Mouse (Mus musculus) erythroblast, adult 5-6 weeks (primary cell): Measurements from ENCODE around the gene Nab2. TPM values are rescaled to one million over a fixed set of nuclear protein-coding genes. Genes with fewer than 3 reads are reported as not detected.

Experiments
- ATAC-seq: replicated peaks from 2 replicates; pipeline ENCODE4 v1.8.0; 2016; ENCODE audit warnings: moderate number of reproducible peaks, mild to moderate bottlenecking, moderate TSS enrichment, inconsistent platforms; ENCODE audit not compliant: poor library complexity, low FRiP score, severe bottlenecking
- total RNA-seq, 2 experiments: library from RNA; stranded (forward) in 1 of 2; stranded (reverse) in 1 of 2; fragments of 150-400 nt in 1 of 2; fragments of 200-764, 138-1000 nt in 1 of 2; gene quantifications; 2 replicates each; pipeline versions ENCODE4 v1.2.3 to v1.2.4; 2015 to 2017; ENCODE audit warnings: low replicate concordance in 2 of 2

Gene Nab2
- 0.96 TPM in 1 of 2 replicates, not detected in the other for total RNA-seq (2015; ENCODE audit: low replicate concordance)
- total RNA-seq (2017; ENCODE audit: low replicate concordance), result 0.60 TPM in 1 of 2 replicates, not detected in the other

- ATAC-seq, result no peak
These were observed at the start of gene Nab2 for GRCm38 (mm10) chr10:127668093-127669050. Nab2 (minus strand) TSS chr10:127668568.

GRCm38 (mm10) chr10:127712736-127713135 is 44.4 kb upstream of the Nab2 start:
- no peak for ATAC-seq

GRCm38 (mm10) chr10:127710331-127710730 is 42.0 kb upstream of the Nab2 start:
- no peak for ATAC-seq

DNA sequence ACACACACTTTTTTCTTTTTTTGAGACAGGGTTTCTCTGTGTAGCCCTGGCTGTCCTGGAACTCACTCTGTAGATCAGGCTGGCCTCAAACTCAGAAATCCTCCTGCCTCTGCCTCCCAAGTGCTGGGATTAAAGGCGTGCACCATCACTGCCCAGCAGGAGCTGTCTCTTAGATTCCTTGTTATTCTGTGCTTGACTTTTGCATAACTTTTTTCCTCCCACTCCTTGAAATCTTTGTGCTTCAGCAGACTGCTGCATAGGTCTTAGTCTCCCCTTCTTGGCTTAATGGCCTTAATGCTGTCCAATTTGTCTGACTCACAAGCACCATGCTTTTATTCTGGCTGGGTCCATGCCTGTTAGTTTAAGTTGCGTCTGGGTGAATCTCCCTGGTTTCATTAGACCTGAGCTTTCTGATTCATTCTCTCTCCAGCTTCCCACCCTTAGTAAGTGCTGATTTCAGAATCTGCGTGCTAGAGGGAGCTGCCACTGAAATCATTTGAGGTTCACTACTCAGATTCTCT is 40.5 kb upstream of the Nab2 start:
- no peak for ATAC-seq

DNA sequence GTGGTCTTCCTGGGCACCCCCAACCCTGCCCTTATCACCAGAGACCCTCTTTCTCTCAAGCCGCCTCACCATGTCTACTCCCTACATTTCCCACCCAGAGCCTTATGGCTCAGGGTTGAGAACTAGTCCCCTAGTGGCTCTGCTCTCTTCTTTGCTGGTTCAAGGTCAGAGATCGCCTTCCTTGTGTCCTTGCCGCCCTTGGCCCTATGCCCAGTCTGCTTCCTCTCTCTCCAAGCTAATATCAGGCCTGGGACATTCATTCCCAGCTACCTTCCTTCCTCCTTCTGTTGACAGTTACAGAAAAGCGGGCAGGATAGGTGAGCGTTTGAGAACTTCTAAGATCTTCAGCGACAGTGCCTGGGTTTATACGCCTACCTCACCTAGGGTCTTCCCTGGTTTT is 39.4 kb upstream of the Nab2 start:
- ATAC-seq, result no peak

GRCm38 (mm10) chr10:127705783-127706182 is 37.4 kb upstream of the Nab2 start:
- ATAC-seq, result no peak

DNA sequence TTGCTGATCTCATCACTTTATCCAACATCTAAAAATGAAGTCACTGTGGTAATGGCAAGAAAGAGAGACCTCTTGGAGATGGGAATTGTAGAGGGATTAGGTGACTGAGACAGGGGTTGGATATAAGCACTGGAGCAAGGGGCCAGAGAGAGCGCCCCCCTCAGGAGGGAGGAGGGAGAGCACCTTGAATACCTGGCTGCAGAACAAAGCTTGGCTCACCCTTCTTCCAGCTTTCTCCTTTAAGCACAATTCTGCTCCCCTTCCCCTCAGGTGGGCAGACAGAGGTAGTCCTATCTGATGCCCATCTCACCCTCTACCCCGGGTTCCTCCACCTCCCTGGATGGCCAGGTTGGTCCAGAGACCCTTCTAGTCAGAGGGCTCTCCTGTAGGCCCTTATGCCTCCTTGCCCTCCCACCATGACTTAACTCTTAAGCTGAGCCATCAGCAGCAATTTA is 36.4 kb upstream of the Nab2 start, which contains the start of gene Myo1a:
Myo1a (plus strand) TSS at position 405 of the 455 bp plus-strand sequence.
- ATAC-seq, result no peak

GRCm38 (mm10) chr10:127704293-127704692 is 35.9 kb upstream of the Nab2 start:
- no peak for ATAC-seq

GRCm38 (mm10) chr10:127703299-127703698 is 34.9 kb upstream of the Nab2 start:
- ATAC-seq, result no peak

GRCm38 (mm10) chr10:127698966-127699365 is 30.6 kb upstream of the Nab2 start:
- no peak for ATAC-seq

GRCm38 (mm10) chr10:127695775-127696174 is 27.4 kb upstream of the Nab2 start:
- ATAC-seq, result no peak

GRCm38 (mm10) chr10:127694636-127695035 is 26.3 kb upstream of the Nab2 start:
- ATAC-seq, result peak; percentile 78

- no peak for ATAC-seq
These were observed 22.7 kb upstream of the Nab2 start for GRCm38 (mm10) chr10:127691053-127691452.

DNA sequence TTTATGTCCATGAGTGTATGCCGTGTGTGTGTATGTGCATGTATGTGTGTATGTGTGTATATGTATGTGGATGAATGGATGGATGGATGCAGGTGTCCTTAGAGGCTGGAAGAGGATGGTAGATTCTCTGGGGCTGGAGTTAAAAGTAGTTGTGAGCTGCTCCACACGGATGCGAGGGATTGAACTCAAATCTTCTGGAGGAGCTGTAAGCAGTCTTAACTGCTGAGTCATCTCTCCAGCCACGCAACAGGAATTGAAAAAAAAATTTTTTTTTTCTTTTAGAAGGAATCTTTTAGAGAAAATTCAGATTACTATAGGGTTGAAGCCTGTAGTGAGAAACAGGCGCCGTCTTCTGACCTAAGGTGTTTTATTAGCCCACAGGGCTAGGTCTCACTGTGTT is 14.5 kb upstream of the Nab2 start:
- no peak for ATAC-seq

DNA sequence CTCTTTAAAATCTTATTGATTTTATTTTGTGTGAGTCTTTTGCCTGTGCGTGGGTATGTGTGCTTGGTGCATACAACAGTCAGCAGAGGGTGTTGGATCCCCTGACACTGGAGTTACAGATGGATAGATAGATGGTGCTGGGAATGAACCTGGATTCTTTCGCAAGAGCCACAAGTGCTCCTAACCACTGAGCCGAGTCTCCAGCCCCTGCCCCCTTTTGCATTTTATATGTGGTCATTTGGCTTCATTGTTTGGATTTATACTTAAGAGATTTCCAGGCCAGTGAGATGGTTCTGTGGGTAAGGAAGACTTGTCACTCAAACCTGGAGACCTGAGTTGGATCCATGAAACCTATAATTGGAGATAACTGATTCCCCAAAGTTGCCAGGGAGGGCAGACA is 11.5 kb upstream of the Nab2 start:
- ATAC-seq, result no peak

DNA sequence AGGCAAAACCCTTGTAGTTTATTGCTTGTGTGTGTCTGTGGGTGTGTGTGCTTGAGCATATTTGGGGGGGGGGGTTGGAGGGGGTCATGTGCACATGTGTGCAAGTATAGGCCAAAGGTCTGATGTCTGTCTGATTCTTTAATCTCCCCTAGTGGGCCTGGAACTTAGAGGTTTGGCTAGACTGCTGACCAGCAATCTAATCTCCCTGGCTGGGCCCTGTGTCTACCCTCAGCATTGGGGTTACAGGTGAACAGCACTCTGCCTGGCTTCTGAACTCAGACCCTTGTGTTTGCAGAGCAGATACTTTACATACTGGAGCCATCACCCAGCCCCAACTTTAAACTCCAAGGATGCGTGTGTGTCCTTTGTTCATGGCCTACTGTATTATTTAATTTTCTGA is 10.8 kb upstream of the Nab2 start:
- ATAC-seq, result no peak

DNA sequence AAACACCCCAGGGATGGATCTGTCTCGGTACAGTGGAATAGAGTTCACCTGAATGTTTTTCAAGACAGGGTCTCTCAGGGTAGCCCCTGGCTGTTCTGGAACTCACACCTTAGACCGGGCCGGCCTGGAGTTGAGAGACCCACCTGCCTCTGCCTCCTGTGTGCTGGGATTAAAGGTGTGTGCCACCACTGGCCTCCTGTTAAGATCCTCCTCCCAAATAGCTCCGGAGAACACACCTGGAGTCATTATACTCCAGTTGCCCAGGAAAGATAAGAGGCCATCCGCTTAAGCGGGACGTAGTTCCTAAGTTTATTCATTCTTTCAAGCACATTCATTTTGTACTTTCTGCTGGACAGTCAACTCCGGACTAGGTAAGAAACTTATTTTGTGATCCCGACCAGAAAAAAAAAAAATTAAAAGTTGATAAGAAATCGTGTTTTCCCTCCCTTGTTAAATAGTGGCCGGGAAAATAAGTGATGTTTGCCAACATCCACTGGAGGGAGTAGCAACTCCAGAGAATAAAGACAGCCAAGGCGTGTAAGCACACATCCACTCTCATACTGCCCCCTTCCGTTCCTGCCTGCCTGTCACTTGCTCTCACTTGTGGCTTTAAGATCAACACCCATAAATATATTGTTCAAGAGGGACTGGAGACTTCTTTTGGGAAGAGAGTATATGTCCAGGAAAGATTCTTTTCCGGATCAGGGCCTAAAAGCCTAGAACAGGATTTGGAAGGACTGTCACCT is 9.4 kb upstream of the Nab2 start:
- ATAC-seq, result peak; percentile 59

- peak; percentile 88 for ATAC-seq
These were observed 8.6 kb upstream of the Nab2 start for GRCm38 (mm10) chr10:127676691-127677548.

DNA sequence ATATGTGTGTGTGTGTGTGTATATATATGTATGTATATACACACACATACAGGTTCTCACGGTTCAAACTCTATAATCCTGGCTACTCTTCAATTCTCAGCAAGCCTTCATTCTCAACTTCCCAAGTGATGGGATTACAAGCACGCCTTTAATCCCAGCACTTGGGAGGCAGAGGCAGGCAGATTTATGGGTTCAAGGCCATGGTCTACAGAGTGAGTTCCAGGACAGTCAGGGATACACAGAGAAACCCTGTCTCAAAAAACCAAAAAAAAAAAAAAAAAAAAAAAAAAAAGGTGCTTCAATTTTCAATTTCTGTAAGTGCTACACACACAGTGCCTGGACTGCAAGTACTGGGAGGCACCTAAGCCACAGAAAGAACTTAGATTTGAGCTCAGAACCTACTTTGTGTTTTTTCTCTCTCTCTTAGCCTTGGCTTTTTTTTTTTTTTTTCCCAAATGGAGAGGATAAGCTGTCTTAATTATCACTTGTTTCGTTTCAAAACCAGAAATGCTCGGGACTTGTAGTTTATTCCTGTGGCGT is 7.6 kb upstream of the Nab2 start:
- ATAC-seq, result no peak
